Mouse (Mus musculus) ovary, postnatal 36 days (tissue): ENCODE data around the gene Socs5.
"Not testable (repeated sequence)": the region's sequence is repeated elsewhere in the genome, so short reads cannot be mapped to it uniquely, and the experiment has no call there.

Experiments
- DNase-seq: peaks from one replicate; pipeline ENCODE4 v3.0.0; 2022; ENCODE audit warnings: low spot score, mixed read lengths

The Socs5 gene

GRCm38 (mm10) chr17:87107623-87108221, at the start of gene Socs5:
Socs5 (plus strand) TSS chr17:87107679.
- DNase-seq: no peak

GRCm38 (mm10) chr17:87062639-87063038, 44.8 kb upstream of the Socs5 start:
- no peak for DNase-seq

GRCm38 (mm10) chr17:87063461-87063860, 44.0 kb upstream of the Socs5 start:
- DNase-seq: no peak

- no peak for DNase-seq
These were observed 43.5 kb upstream of the Socs5 start for GRCm38 (mm10) chr17:87063969-87064368.

- no peak for DNase-seq
These were observed 38.5 kb upstream of the Socs5 start for GRCm38 (mm10) chr17:87068997-87069396.

- not testable (repeated sequence) for DNase-seq
These were observed 35.3 kb upstream of the Socs5 start for GRCm38 (mm10) chr17:87072183-87072582.

GRCm38 (mm10) chr17:87072766-87073440, 34.6 kb upstream of the Socs5 start:
- DNase-seq: no peak

GRCm38 (mm10) chr17:87073470-87073869, 34.0 kb upstream of the Socs5 start:
- no peak for DNase-seq

GRCm38 (mm10) chr17:87078217-87078616, 29.3 kb upstream of the Socs5 start:
- not testable (repeated sequence) for DNase-seq

GRCm38 (mm10) chr17:87080724-87081123, 26.8 kb upstream of the Socs5 start:
- no peak for DNase-seq

GRCm38 (mm10) chr17:87082547-87082946, 24.9 kb upstream of the Socs5 start:
- no peak for DNase-seq

GRCm38 (mm10) chr17:87083671-87084070, 23.8 kb upstream of the Socs5 start:
- no peak for DNase-seq

GRCm38 (mm10) chr17:87085726-87086125, 21.8 kb upstream of the Socs5 start:
- no peak for DNase-seq

GRCm38 (mm10) chr17:87089296-87089695, 18.2 kb upstream of the Socs5 start:
- DNase-seq: no peak

- no peak for DNase-seq
These were observed 14.4 kb upstream of the Socs5 start for GRCm38 (mm10) chr17:87093061-87093460.

GRCm38 (mm10) chr17:87096951-87097350, 10.5 kb upstream of the Socs5 start:
- DNase-seq: no peak

- DNase-seq: no peak
These were observed 9.9 kb upstream of the Socs5 start for GRCm38 (mm10) chr17:87097576-87097975.

GRCm38 (mm10) chr17:87100947-87101346, 6.5 kb upstream of the Socs5 start:
- no peak for DNase-seq

GRCm38 (mm10) chr17:87102636-87103035, 4.8 kb upstream of the Socs5 start:
- no peak for DNase-seq

GRCm38 (mm10) chr17:87103060-87103459, 4.4 kb upstream of the Socs5 start:
- no peak for DNase-seq

GRCm38 (mm10) chr17:87104276-87104675, 3.2 kb upstream of the Socs5 start:
- no peak for DNase-seq

- DNase-seq: no peak
These were observed 1.5 kb upstream of the Socs5 start for GRCm38 (mm10) chr17:87105941-87106340.

GRCm38 (mm10) chr17:87106691-87107523, 572 bp upstream of the Socs5 start:
- DNase-seq: peak; percentile 97
